Mouse (Mus musculus) cerebellum, postnatal 10 days (tissue): ENCODE results near the gene Cox8a.

ENCODE experiments used
- DNase-seq, 2 experiments: peaks; one replicate each; pipeline ENCODE4 v3.0.0; 2021; ENCODE audit warnings: mixed read lengths in 2 of 2

Cox8a gene

GRCm38 (mm10) chr19:7183419-7183818 is 34.0 kb downstream of the Cox8a start:
- peak in 1 of 2 experiments; percentile 6 for DNase-seq

DNA sequence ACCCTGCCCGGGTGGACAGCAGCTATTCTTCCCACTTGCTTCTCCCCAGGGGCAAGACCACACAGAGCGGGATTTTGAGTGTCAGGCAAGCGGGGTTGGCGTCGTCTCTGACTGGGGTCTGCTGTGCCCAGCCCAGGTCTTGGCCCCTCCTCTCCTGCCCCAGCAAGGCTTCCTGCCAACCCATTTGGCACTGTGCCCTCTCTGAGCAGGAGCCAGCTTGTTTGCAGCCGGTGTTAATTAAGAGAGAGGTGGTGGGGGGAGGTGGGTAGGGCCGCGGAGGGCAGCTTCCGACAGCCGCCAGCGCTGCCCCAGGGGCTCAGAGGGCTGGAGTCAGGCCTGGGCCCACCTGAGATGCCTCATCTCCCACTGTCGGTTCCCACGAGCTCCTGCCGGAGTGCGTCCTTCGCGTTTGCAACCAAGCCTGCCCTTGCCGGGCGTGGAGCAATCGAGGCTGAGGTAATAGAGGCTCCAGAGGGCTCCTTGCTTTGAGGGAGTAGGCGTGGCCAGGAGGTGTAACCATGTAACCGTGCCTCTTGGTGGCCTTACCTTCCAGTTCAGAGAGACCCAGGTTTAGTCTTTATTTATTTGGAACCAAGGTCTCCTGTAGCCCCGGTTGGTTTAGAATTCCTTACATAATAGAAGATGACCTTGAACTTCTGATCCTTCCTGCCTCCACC is 35.0 kb downstream of the Cox8a start:
- DNase-seq, result peak; percentile 98

DNA sequence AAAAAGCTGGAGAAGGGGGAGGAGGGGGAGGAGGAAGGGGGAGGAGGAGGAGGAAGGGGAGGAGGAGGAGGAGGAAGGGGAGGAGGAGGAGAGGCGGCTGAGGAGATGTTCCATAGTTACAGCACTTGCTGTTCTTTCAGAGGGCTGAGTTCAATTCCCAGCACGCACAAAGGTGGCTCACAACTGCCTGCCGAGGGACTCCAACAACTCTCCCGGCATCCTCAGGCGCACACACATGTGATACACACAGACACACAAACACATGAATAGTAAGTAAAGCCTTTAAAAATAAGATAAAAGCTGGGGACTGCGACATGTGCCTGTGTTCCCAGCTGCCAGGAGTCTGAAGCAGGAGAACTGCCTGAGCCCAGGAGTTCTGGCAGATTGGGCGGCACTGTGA is 35.9 kb downstream of the Cox8a start:
- no peak for DNase-seq

DNA sequence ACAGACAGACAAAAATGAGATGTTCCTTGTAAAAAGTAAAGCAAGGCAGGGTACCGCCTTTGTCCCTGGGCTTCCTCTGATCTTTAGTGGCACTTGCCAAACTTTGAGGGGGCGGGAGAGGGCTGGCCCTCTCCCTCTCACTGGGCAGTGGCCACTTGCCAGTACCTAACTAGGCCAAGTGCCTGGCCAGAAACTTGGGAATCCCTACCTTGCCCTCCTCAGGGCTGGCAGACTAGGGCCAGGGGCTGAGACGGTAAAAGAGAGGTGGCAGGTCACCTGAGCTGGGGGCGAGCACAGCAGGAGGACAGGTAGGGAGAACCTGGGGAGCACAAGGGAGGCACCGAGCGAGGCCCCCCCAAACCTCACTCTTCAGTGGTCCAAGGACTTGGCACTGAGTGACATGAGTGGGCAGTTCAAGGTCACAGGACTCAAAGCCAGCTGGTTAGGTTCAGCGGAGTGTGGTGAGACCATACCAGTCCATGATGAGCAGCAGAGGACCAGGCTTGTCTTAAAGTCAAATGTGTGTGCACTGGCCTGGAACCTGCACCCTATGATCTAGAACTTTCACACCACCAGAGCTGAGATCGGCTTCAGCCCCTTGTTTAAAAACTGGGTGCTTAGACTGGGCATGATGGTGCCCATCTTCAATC is 36.5 kb downstream of the Cox8a start:
- peak; percentile 71 to 84 for DNase-seq

DNA sequence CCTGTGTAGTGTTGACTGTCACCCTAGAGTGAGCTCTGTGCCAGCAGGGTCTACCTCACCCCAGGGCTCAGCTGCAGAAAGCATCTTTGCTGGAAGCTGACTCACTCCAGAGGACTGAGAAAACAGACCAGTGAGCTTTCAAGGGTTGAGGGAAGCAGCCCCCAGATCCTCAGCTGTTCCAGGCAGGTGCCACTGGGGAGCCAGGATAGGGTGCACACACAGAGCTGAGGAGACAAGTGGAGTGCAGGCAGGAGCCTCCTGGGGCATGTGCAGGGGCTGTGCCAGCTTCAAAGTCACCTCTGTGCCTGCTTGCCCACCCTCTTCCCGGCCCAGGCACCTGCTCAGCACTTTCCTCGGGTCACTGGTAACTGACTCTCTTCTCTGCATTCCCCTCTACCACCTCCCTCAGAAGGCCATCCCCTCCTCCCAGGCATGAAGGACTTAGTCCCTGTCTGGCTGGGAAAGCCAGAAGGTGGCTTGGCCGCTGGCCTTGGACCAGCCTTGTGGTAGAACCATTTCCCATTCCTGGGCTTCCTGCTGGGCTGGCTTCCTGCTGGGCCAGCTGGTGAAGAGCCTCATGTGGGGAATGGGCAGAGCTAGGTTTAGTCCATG is 38.5 kb downstream of the Cox8a start:
- DNase-seq, result peak; percentile 78 to 88

- no peak for DNase-seq
Observed at GRCm38 (mm10) chr19:7177804-7178511, 39.5 kb downstream of the Cox8a start.

GRCm38 (mm10) chr19:7176041-7176696 is 41.2 kb downstream of the Cox8a start:
- DNase-seq, result peak; percentile 63 to 65

DNA sequence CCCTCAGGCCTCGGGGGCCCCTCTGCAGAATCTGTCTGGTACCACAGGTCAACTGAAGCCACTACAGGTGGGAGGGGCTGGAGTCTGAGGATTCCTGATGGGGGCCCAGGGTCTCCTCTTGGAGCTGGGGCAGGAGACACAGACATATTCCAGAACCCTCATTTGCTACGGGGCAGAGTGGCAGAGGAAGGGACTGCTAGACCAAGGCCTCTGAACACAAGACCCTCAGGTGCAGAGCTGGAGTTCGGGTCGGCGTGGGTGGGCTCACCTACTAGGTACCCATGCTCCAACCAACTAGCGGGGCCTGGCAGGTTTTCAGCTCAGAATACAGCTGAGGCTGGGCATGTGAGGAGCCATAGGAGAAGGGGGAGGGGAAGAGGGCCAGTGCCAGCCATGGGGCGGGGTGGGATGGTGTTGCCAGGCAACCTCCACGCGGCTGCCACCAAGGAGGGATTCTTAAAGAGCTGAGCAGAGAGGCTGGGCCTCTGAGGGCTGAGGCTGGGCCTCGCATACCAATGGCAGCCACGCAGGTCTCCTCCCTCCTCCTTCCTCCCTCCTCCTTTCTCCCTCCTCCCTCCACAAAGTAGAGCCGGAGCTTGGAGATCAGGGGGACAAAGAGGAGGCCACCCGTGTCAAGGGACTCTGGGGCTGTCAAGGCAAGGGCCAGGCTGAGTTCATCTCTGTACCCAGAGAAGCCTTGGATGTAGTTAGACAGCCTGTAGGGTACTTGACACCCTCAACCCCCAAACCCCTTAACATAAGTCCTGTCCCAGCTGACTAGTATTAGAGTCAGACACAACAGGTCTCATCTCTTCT is 45.2 kb downstream of the Cox8a start:
- DNase-seq, result peak; percentile 79 to 80

DNA sequence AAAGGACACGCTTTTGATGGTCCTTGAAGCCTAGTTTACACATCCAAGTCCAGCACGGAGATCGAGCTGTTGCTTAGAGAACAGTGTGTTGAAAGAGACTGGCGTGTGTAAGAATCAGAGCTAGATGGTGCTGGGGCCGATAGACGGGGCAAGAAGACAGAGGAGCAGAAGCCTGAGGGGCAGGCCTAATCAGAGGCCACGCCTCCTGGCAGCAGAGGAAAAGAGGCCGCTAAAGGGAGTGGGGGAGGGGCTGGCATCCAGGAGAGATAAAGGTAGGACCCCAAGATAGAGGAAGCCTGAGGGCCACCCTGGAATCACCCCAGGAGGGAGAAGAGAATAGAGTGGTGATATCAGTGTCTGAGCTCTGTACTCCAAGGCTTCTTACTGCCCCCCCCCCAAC is 46.0 kb downstream of the Cox8a start:
- no peak for DNase-seq

DNA sequence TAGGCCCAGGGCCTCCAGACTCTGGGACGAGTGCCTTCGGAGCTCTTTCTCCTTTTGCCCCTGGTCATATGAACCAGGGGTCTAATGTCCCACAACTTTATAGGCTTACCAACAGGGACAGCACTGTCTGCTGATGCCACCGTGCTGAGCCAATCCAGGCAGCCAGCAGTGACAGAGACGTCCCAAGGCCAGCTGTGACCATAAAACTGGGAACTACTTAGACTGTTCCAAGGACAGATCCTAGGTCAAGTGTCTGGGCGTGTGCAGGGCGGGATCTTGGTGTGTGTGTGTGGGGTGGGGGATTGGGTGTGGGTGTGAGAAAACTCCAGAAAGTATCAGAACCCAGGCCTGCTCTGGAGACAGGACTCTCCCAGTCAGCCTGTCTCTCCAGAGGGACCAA is 46.5 kb downstream of the Cox8a start:
- no peak for DNase-seq

GRCm38 (mm10) chr19:7168423-7168822 is 49.0 kb downstream of the Cox8a start:
- DNase-seq, result no peak

DNA sequence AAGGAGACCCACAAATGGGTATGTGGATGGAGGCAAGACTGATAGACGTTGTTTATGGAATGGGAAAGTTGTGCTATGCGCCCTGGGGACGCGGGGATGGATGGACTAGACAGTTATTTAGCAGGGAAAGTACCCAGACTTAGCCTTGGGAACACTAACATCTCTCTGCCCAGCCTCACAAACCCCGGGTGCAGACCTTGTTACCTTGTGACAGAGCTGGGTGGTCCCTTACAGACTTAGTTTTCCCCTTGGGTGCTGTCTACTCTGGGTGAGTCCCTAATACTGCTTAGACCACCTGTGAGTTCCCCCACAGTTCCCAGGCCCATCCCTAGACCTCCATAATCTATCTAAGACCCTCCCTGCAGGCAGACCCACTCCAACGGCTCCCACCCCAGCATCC is 50.6 kb downstream of the Cox8a start:
- no peak for DNase-seq

DNA sequence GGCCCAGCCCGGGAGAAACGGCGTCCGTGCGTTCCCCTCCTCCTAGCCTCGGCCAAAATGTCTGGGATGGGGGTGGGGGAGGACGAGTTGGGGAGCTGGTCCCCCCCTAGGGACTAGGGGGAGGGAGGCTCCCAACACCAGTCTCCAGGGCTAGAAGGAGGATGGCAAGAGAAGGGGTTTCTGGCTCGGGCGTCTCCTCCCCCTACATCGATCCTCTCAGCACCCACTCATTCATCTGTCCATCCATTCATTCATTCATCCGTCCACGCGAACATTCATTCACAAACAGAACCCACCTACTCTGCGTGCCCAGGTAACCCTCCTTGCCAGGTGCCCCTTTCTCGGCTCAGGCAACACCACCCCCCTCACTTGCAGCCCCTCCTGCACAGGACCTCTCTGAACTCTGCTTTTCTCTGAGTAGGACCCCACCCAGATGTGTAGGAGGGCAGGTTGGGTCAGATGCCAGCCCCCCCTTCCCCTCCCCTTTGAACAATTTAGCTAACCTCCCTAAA is 51.2 kb downstream of the Cox8a start:
- no peak for DNase-seq

DNA sequence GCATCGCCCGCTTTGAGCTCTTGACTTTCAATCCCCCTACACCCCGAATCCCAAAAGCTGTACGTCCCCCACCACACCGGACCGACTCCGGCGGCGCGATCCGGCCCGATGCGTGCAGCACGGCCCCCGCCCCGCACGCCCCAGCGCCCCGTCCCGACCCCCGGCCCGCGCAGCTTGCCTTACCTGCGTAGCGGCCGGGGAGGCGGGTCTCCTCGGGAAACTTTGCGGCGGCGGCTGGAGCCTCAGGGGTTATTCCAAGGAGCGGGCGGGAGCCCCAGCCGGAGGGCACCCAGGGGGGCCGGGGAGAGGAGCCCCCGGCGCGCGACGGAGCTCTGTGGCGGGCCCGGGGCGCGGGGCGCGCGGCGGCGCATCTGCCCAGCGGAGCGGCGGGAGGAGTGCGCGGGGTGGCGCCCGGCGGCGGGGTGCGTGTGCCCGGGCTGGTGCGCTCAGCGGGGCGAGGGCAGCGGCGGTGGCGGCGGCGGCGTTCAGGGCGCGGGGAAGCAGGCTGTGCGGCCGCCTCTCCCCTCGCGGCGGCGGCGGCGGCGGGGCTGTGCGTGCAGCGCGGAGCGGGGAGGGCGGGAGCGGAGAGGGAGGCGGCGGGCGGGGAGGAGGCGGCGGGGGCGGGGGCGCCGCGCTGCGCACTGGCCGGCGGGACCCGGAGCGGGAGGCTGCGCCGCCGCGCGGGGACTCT is 51.8 kb downstream of the Cox8a start:
- peak; percentile 70 to 76 for DNase-seq
